Mouse (Mus musculus) left cerebral cortex, adult 2 months (tissue): ENCODE measurements around the gene Wipf1. TPM values are rescaled to one million over a fixed set of nuclear protein-coding genes. Genes with fewer than 3 reads are reported as not detected.
A peak's percentile ranks its signal among the peaks of the same experiment; 100 is the strongest.

ENCODE experiments used
- DNase-seq, 2 experiments: peaks; one replicate each; pipeline ENCODE4 v3.0.0; 2021 to 2022; ENCODE audit warnings: low spot score in 2 of 2, mixed read lengths in 1 of 2; ENCODE audit errors: extremely low spot score in 1 of 2
- H3K27ac ChIP-seq: fragments of 200-600 bp; 2 replicates; pipeline ENCODE4 v1.8.1; 2022
- H3K4me3 ChIP-seq: fragments of 200-600 bp; 2 replicates; pipeline ENCODE4 v1.8.1; 2022
- CTCF ChIP-seq: fragments of 200-600 bp; IDR thresholded peaks from 2 replicates; pipeline ENCODE4 v1.8.1; 2022; ENCODE audit warnings: antibody characterized with exemption, mild to moderate bottlenecking, moderate library complexity
- intact Hi-C: fragments of 180-260 bp; cut with DNase I; formaldehyde crosslinking; loops from one replicate; pipeline ENCODE4 v1.15.1; 2025
- total RNA-seq, 2 experiments: library from RNA; stranded (reverse); gene quantifications; 2 replicates each; pipeline ENCODE4 v1.2.3; 2021

Wipf1 gene
- total RNA-seq, 2 experiments from 2014 or later, result 7.4 to 7.9 TPM

- Histone ChIP-seq H3K4me3 (no peak overlapping the region), H3K27ac (no peak overlapping the region)
- TF ChIP-seq CTCF, result no peak
- intact Hi-C loops, result no loop called here
- no peak for DNase-seq
These were observed 32.0 kb downstream of the Wipf1 start for GRCm38 (mm10) chr2:73497572-73497971.

- no peak for TF ChIP-seq CTCF
- H3K4me3 ChIP-seq, result no peak overlapping the region
- H3K27ac ChIP-seq, result no peak overlapping the region
- intact Hi-C loops, result no loop called here
- DNase-seq, result no peak
These were observed 32.6 kb downstream of the Wipf1 start for GRCm38 (mm10) chr2:73496944-73497343.

- TF ChIP-seq CTCF, result no peak
- DNase-seq, result no peak
- intact Hi-C loops, result no loop called here
- Histone ChIP-seq H3K4me3 (no peak overlapping the region), H3K27ac (no peak overlapping the region)
These were observed 33.2 kb downstream of the Wipf1 start for GRCm38 (mm10) chr2:73496329-73496685.

- H3K4me3 ChIP-seq, result no peak overlapping the region
- no peak overlapping the region for H3K27ac ChIP-seq
- intact Hi-C loops, result no loop called here
- no peak for TF ChIP-seq CTCF
- no peak for DNase-seq
These were observed 33.8 kb downstream of the Wipf1 start for GRCm38 (mm10) chr2:73495617-73496328.

GRCm38 (mm10) chr2:73493517-73493916 lies 36.0 kb downstream of the Wipf1 start:
- peak; percentile 3; the same call in 1 of the 2 replicates for TF ChIP-seq CTCF
- H3K4me3 ChIP-seq, result no peak overlapping the region
- H3K27ac ChIP-seq, result no peak overlapping the region
- DNase-seq, result no peak
- intact Hi-C loops, result no loop called here

- H3K27ac ChIP-seq, result no peak overlapping the region
- TF ChIP-seq CTCF, result peak; percentile 63
- DNase-seq, result no peak
- intact Hi-C loops, result no loop called here
- no peak overlapping the region for H3K4me3 ChIP-seq
These were observed 37.9 kb downstream of the Wipf1 start for GRCm38 (mm10) chr2:73491442-73492241.

GRCm38 (mm10) chr2:73490466-73490865 lies 39.1 kb downstream of the Wipf1 start:
- intact Hi-C loops, result no loop called here
- no peak for TF ChIP-seq CTCF
- Histone ChIP-seq H3K27ac (no peak overlapping the region), H3K4me3 (no peak overlapping the region)
- no peak for DNase-seq

GRCm38 (mm10) chr2:73486120-73486601 lies 43.4 kb downstream of the Wipf1 start:
- intact Hi-C loops, result no loop called here
- no peak for DNase-seq
- no peak for TF ChIP-seq CTCF
- Histone ChIP-seq H3K4me3 (no peak overlapping the region), H3K27ac (no peak overlapping the region)

- Histone ChIP-seq H3K27ac (no peak overlapping the region), H3K4me3 (no peak overlapping the region)
- no peak for DNase-seq
- TF ChIP-seq CTCF, result no peak
- intact Hi-C loops, result no loop called here
These were observed 44.1 kb downstream of the Wipf1 start for GRCm38 (mm10) chr2:73485236-73486119.

- H3K27ac ChIP-seq, result no peak overlapping the region
- no peak overlapping the region for H3K4me3 ChIP-seq
- DNase-seq, result no peak
- TF ChIP-seq CTCF, result no peak
- intact Hi-C loops, result no loop called here
These were observed 44.8 kb downstream of the Wipf1 start for GRCm38 (mm10) chr2:73484561-73485235.

- Histone ChIP-seq H3K27ac (no peak overlapping the region), H3K4me3 (no peak overlapping the region)
- intact Hi-C loops, result no loop called here
- DNase-seq, result no peak
- peak; percentile 13 for TF ChIP-seq CTCF
These were observed 50.7 kb downstream of the Wipf1 start for GRCm38 (mm10) chr2:73478805-73479204.
